ENCODE assay signal across 12 mouse cellular contexts in genomic region chr7:96920447-96921095, GRCm38 (mm10). TPM values are rescaled to one million over a fixed set of nuclear protein-coding genes. Genes with fewer than 3 reads are reported as not detected.
DNase-seq lines count a peak whose midpoint lies in the region; ATAC-seq lines count a peak whose summit lies in the region.
"Had no signal": no experiment of that assay in that cellular context is flagged by ENCODE, and none has a peak within 500 bp of the region (broad histone marks: within the 10 kb centered on the region; RNA-seq: fewer than 3 reads in every experiment).

No protein-coding gene starts in this region.

- no peak overlapping the region for H3K4me3 ChIP-seq in forebrain, embryonic 12.5 days (replicated peaks)
- H3K4me3 ChIP-seq: erythroblast, embryonic 14.5 days; limb, embryonic 15.5 days had no signal

- H3K27ac ChIP-seq in forebrain, embryonic 12.5 days, result no peak overlapping the region
- H3K27ac ChIP-seq: limb, embryonic 15.5 days had no signal

- H3K36me3 ChIP-seq in forebrain, embryonic 12.5 days (replicated peaks), result no peaks in the 10 kb centered on the region
- H3K36me3 ChIP-seq: limb, embryonic 15.5 days had no signal

- peaks cover 13% of the 10 kb centered on the region for H3K4me1 ChIP-seq in forebrain, embryonic 12.5 days
- H3K4me1 ChIP-seq: limb, embryonic 15.5 days had no signal

- peak; percentile 28 for DNase-seq in embryo, embryonic 10 days (ENCODE audit: low spot score)
- DNase-seq in embryo, embryonic 11 days, result no peak
- peak; percentile 57 for DNase-seq in CD4-positive, CD25-positive, alpha-beta regulatory T cell, adult 2 months (ENCODE audit: low read depth, low spot score)
- no peak for DNase-seq in layer of hippocampus, postnatal 25 days (ENCODE audit: extremely low spot score in 1 of 2, low spot score in 1 of 2)
- DNase-seq in lung, adult 18-20 months, result no peak
- no peak for DNase-seq in left cerebral cortex, adult 9 months (ENCODE audit: low spot score in 2 of 2)
- DNase-seq: heart, postnatal 36 days; lung, postnatal 4 days had no signal

- peak; percentile 70 for ATAC-seq in forebrain, embryonic 12.5 days (ENCODE audit: low FRiP score)
- peak; percentile 54; the same call in 1 of the 2 replicates for ATAC-seq in megakaryocyte-erythroid progenitor cell, adult 5-6 weeks (replicated peaks; ENCODE audit: low FRiP score, low TSS enrichment, poor library complexity, severe bottlenecking)

- H3K4me2 ChIP-seq in forebrain, embryonic 12.5 days, result no peak overlapping the region
- H3K4me2 ChIP-seq: limb, embryonic 15.5 days had no signal

- H3K27me3 ChIP-seq in forebrain, embryonic 12.5 days, result peaks cover 14% of the 10 kb centered on the region; the same call in 1 of the 2 replicates
- H3K27me3 ChIP-seq: limb, embryonic 15.5 days had no signal

- no peak overlapping the region for H3K9ac ChIP-seq in forebrain, embryonic 12.5 days
- H3K9ac ChIP-seq: limb, embryonic 15.5 days had no signal

- no peaks in the 10 kb centered on the region for H3K9me3 ChIP-seq in forebrain, embryonic 12.5 days
- H3K9me3 ChIP-seq: limb, embryonic 15.5 days had no signal

- 48% methylated on average over 7 of the region's 7 CpGs for WGBS in forebrain, embryonic 12.5 days

RNA-seq across cellular contexts. Expression of gene Nars2, which starts 30.7 kb away (rescaled TPM):
- 19.9 and 23.8 TPM in 2 replicates for polyA plus RNA-seq in forebrain, embryonic 12.5 days (2016; fragmentation: Nextera tagmentation; extraction: Ambion mirVana)
- total RNA-seq in megakaryocyte-erythroid progenitor cell, adult 5-6 weeks (2014; fragmentation: Nextera tagmentation), result 16.6 and 26.5 TPM in 2 replicates
- 11.8 and 14.0 TPM in 2 replicates for total RNA-seq in megakaryocyte-erythroid progenitor cell, adult 5-6 weeks (2017)
- total RNA-seq in layer of hippocampus, postnatal 25 days (2021), result 10 to 100 TPM; 15.5 to 20.9 TPM

Comparison
In these comparisons a context has a peak if more than half of its experiments do, and no peak if none do; other contexts are left out.
1. DNase-seq: peak in embryo, embryonic 10 days (single experiment) and CD4-positive, CD25-positive, alpha-beta regulatory T cell, adult 2 months (single experiment); none in embryo, embryonic 11 days (single experiment), layer of hippocampus, postnatal 25 days (0 of 2), lung, adult 18-20 months (0 of 2) and left cerebral cortex, adult 9 months (0 of 2).